Mouse (Mus musculus): ENCODE results near the gene Lrmp. TPM values are rescaled to one million over a fixed set of nuclear protein-coding genes. Genes with fewer than 3 reads are reported as not detected.

Gene Lrmp
- polyA plus RNA-seq, 1 experiment: 15.2 TPM

DNA sequence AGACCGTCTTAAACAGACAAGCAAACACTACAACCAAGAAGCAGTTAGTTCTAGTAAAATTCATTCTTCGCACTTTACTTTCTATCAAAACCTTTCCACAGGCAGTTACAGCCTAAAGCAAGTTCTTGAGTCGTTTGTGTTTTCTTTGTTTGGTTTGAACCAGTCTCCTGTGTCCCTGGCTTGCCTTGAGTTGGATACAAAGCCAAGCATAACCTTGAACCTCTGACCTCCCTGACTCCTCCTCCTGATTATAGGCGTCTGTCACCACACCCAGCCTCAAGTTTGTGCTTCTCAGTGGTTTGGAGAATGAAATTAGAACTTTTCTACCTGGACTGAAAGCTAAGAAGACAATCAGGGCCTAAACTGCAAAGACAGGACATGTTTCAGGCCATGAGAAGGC lies 21.0 kb upstream of the Lrmp start:
- Histone ChIP-seq H3K4me3 (replicated peaks; ENCODE audit: extremely low read depth, low read depth, low read length) (no peak overlapping the region), H3K4me1 (ENCODE audit: control insufficient read depth, insufficient read depth, low read length) (no peaks in the 10 kb centered on the region)
- DNase-seq: no peak
- 76% methylated on average over 4 of the region's 4 CpGs for WGBS
- TF ChIP-seq CTCF (IDR thresholded peaks at IDR 0.05; ENCODE audit: insufficient read depth, low read length): no peak
- TF ChIP-seq POLR2A (IDR thresholded peaks at IDR 0.05; ENCODE audit: borderline replicate concordance, extremely low read depth, low read depth, low read length): no peak

DNA sequence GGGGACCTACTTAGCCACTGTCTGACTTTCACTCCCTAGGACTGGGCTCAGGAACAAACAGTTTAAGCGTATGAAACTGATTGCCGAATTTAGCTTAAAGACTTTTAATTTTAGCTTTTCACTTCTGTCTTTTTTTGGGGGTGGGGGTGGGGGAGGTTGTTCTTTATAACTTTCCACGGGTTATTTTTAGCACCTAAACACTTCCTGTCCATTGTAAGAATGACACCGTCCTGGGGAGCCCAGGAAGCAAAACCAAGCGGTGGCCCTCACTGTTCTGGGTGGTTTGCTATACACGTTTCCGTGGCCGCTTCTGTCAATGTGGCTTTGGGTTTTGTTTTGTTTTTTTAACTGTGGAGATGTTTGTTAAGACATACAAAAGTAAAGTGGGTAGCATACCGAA lies 14.5 kb upstream of the Lrmp start:
- TF ChIP-seq CTCF (IDR thresholded peaks at IDR 0.05; ENCODE audit: insufficient read depth, low read length): no peak
- TF ChIP-seq POLR2A (IDR thresholded peaks at IDR 0.05; ENCODE audit: borderline replicate concordance, extremely low read depth, low read depth, low read length): no peak
- Histone ChIP-seq H3K4me1 (ENCODE audit: control insufficient read depth, insufficient read depth, low read length) (no peaks in the 10 kb centered on the region), H3K4me3 (replicated peaks; ENCODE audit: extremely low read depth, low read depth, low read length) (no peak overlapping the region)
- WGBS: 42% methylated on average over 9 of the region's 9 CpGs
- no peak for DNase-seq

DNA sequence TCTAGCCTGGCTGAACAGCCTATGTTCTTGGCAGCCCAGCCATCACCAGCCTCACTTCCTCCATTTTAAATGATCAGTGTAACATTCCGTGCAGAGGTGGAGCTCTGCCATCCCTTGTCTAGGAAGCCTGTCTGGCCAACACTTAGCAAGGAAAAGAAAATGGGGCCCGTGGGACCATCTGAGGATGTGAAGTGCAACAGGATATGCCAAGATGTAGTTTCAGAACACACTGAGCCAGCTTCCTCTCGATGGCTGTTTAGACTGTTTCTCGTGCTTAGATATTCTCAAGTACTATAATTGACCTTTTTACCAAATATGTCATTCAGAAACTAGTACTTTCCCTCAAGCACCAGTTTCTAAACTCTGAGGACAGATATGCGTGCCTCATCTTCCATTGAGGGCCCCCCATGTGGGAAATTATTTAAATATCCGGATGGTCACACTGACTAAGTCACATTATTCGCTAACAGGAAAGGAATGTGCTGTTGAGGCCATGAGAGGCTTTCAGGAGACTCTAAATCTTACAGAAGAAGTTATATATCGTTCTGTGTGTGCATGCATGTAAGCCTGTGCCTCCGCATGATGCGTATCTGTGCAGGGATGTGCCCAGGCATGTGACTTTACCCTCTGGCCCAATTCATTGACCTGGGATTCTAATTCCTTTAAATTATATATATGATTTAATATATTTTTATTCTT lies 11.1 kb upstream of the Lrmp start:
- 52% methylated on average over 10 of the region's 10 CpGs for WGBS

DNA sequence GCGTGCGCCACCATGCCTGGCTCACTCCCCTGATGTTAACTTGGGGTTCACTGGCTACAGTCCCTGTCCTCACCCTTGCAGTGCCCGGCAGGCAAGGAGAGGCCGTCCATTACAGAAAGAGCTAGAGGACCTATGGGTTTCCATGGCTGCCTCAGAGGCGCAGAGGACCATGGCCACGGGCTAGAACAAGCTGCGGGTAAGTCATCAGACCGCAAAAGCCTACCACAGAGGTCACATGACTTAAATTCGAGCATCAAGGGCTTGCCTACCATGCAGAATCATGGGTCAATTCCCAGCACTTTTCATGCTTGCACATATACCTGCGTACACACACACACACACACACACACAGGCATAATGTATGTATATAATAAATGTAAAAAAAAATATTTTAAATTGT lies 10.0 kb upstream of the Lrmp start:
- Histone ChIP-seq H3K4me1 (ENCODE audit: control insufficient read depth, insufficient read depth, low read length) (no peaks in the 10 kb centered on the region), H3K4me3 (replicated peaks; ENCODE audit: extremely low read depth, low read depth, low read length) (no peak overlapping the region)
- 92% methylated on average over 10 of the region's 10 CpGs for WGBS
- no peak for TF ChIP-seq POLR2A (IDR thresholded peaks at IDR 0.05; ENCODE audit: borderline replicate concordance, extremely low read depth, low read depth, low read length)
- no peak for TF ChIP-seq CTCF (IDR thresholded peaks at IDR 0.05; ENCODE audit: insufficient read depth, low read length)
- DNase-seq: no peak

More for the DNA sequence above, 11.1 kb upstream of the Lrmp start:
- Histone ChIP-seq H3K4me3 (replicated peaks; ENCODE audit: extremely low read depth, low read depth, low read length) (no peak overlapping the region), H3K4me1 (ENCODE audit: control insufficient read depth, insufficient read depth, low read length) (no peaks in the 10 kb centered on the region)
- DNase-seq: no peak
- TF ChIP-seq POLR2A (IDR thresholded peaks at IDR 0.05; ENCODE audit: borderline replicate concordance, extremely low read depth, low read depth, low read length) (no peak), CTCF (IDR thresholded peaks at IDR 0.05; ENCODE audit: insufficient read depth, low read length) (no peak)

DNA sequence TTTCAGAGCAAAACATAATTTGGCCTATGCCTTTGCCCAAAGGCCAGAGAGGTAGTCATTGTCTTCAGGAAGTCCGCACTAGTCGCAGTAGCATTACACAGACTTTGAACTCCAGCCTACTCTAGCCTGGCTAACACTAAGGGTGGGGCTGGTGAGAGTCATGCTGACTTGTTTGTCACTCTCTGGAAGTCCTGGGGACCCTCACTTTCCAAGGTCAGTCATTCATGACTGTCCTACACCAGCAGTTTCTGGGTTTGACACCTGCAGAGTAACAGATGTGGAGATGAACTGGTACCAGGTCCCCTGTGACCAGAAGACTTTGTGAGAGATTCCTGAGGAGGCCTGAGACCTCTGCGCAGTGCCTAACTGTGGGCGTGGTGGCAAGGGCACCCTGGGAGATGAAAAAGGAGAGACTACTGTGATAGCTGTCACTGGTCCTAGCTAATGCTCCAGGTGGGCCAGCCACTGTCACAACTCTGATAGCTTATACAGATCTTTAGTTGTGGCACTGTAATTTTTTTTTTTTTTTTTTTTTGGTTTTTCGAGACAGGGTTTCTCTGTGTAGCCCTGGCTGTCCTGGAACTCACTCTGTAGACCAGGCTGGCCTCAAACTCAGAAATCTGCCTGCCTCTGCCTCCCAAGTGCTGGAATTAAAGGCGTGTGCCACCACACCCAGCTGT lies 9.2 kb upstream of the Lrmp start:
- TF ChIP-seq CTCF (IDR thresholded peaks at IDR 0.05; ENCODE audit: insufficient read depth, low read length) (no peak), POLR2A (IDR thresholded peaks at IDR 0.05; ENCODE audit: borderline replicate concordance, extremely low read depth, low read depth, low read length) (no peak)
- Histone ChIP-seq H3K4me3 (replicated peaks; ENCODE audit: extremely low read depth, low read depth, low read length) (no peak overlapping the region), H3K4me1 (ENCODE audit: control insufficient read depth, insufficient read depth, low read length) (no peaks in the 10 kb centered on the region)
- 90% methylated on average over 5 of the region's 6 CpGs for WGBS
- no peak for DNase-seq

DNA sequence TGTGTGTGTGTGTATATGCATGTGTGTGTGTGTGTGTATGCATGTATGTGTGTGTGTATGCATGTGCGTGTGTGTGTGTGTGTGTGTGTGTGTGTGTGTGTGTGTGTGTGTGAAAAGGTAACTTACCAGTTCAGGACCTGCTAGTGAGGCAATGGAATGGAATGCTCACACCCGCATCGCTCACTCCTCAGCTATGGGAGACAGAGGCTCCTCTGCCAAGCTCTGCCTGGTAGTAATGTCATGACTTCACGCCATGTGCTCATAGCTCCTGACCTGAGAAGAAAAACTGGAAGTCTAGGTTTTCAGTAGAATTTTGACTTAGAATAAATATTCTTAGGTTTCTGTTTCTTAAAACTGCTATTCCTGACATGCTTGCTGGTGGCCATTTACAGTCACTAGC lies 4.7 kb upstream of the Lrmp start:
- 84% methylated on average over 4 of the region's 4 CpGs for WGBS
- Histone ChIP-seq H3K4me1 (ENCODE audit: control insufficient read depth, insufficient read depth, low read length) (no peaks in the 10 kb centered on the region), H3K4me3 (replicated peaks; ENCODE audit: extremely low read depth, low read depth, low read length) (no peak overlapping the region)
- DNase-seq: no peak
- TF ChIP-seq CTCF (IDR thresholded peaks at IDR 0.05; ENCODE audit: insufficient read depth, low read length): no peak
- TF ChIP-seq POLR2A (IDR thresholded peaks at IDR 0.05; ENCODE audit: borderline replicate concordance, extremely low read depth, low read depth, low read length): no peak

DNA sequence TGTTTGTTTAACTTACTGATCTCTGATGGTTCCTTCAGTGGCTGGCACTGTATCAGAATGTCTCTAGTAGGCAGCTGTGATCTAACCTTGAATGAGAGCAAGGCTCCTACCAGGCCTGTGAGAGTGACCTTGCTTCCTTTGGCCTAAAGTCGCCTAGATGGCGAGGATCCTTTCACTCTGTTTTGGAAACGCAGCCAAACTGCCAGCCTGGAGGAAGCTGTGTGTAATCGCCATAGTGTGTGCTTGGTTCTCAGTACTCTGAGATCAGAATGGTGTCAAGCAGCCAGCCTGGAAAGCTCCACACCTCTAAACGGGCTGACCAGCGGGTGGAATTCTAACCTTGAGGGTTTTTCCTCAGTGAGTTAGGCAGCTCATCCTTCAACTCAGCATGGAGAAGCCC lies 2.6 kb upstream of the Lrmp start:
- 50% methylated on average over 6 of the region's 6 CpGs for WGBS
- Histone ChIP-seq H3K4me3 (replicated peaks; ENCODE audit: extremely low read depth, low read depth, low read length) (no peak overlapping the region), H3K4me1 (ENCODE audit: control insufficient read depth, insufficient read depth, low read length) (no peaks in the 10 kb centered on the region)
- DNase-seq: no peak
- TF ChIP-seq CTCF (IDR thresholded peaks at IDR 0.05; ENCODE audit: insufficient read depth, low read length) (no peak), POLR2A (IDR thresholded peaks at IDR 0.05; ENCODE audit: borderline replicate concordance, extremely low read depth, low read depth, low read length) (no peak)

DNA sequence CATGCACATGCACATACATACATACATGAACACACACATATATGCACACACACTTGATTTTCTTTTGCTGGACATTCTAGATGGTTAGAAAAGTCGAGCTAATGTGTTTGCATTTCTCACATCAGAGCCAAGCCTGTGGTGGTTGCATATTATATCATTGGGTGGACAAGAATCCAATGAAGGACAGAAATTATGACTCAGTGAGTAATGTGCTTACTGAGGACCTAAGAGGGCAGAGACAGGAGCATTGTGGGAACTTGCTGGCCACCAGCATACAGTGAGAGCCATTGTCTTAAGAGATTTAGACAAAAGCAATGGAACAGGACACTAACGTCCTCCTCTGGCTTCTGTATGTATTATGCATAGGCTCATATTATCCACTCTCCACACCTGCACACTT lies 892 bp upstream of the Lrmp start:
- Histone ChIP-seq H3K4me1 (ENCODE audit: control insufficient read depth, insufficient read depth, low read length) (no peaks in the 10 kb centered on the region), H3K4me3 (replicated peaks; ENCODE audit: extremely low read depth, low read depth, low read length) (no peak overlapping the region)
- no peak for DNase-seq
- no peak for TF ChIP-seq CTCF (IDR thresholded peaks at IDR 0.05; ENCODE audit: insufficient read depth, low read length)
- TF ChIP-seq POLR2A (IDR thresholded peaks at IDR 0.05; ENCODE audit: borderline replicate concordance, extremely low read depth, low read depth, low read length): no peak
- 81% methylated on average over 2 of the region's 2 CpGs for WGBS

DNA sequence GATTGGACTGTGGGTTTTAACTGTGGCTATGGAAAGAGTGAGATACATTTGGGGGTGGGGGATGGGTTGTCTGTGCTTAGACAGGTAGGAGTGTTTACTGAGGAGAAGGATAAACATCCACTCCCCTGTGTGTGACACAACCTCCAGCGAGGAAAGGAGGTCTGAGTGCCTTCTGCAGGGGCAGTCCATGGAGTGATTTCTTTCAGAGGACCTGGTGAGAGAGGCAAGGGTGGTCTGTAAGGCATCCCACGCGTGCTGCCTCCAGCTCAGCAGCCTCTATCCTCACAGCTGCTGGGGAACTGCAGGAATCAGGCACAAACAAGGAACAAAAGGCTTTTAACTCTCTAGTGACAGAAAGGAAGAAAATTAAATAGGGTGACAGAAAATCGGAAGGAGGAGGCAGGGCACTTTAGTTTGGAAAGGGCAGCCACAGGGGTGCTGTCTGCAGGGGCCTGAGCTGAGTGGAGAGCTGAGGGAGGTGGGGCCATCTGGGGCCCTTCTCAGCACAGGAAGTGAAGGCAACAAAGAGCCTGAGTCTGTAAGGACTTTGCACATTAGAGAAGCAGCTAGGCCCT lies 732 bp downstream of the Lrmp start:
- Histone ChIP-seq H3K4me1 (ENCODE audit: control insufficient read depth, insufficient read depth, low read length) (no peaks in the 10 kb centered on the region), H3K4me3 (replicated peaks; ENCODE audit: extremely low read depth, low read depth, low read length) (no peak overlapping the region)
- 41% methylated on average over 4 of the region's 4 CpGs for WGBS
- TF ChIP-seq POLR2A (IDR thresholded peaks at IDR 0.05; ENCODE audit: borderline replicate concordance, extremely low read depth, low read depth, low read length): no peak
- TF ChIP-seq CTCF (IDR thresholded peaks at IDR 0.05; ENCODE audit: insufficient read depth, low read length): no peak
- DNase-seq: no peak

DNA sequence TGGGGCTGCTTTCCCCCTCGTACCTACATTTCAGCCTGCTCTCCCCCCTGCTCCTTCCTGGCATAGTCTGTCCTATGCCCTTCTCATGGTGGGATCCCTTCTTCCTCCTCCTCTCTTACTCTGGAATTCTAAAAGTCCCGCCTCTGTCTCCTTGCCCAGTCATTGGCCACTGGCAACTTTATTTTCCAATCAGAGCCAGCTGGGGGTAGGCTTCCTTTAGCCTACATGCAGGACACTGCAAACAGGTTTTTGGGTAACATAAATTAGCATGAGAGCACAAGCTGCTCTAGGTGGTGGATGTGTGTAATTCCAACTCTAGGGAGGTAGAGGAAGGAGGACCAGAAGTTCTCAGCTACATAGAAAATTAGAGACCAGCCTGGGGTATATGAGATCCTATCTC lies 4.6 kb downstream of the Lrmp start:
- Histone ChIP-seq H3K4me3 (replicated peaks; ENCODE audit: extremely low read depth, low read depth, low read length) (no peak overlapping the region), H3K4me1 (ENCODE audit: control insufficient read depth, insufficient read depth, low read length) (no peaks in the 10 kb centered on the region)
- no peak for TF ChIP-seq POLR2A (IDR thresholded peaks at IDR 0.05; ENCODE audit: borderline replicate concordance, extremely low read depth, low read depth, low read length)
- TF ChIP-seq CTCF (IDR thresholded peaks at IDR 0.05; ENCODE audit: insufficient read depth, low read length): no peak
- WGBS: 78% methylated on average over 2 of the region's 2 CpGs
- DNase-seq: no peak

Measured in lung, adult 2 months (tissue).